Mouse (Mus musculus) CH12F3 (cell line): ENCODE results near the gene Msi2.

Experiments used
- in situ Hi-C: fragments of 300-500 bp; cut with MboI; formaldehyde crosslinking; loops from 2 replicates; pipeline ENCODE4 v1.14.3; 2020; ENCODE audit warnings: low sequenced_read_pairs

Gene Msi2

GRCm38 (mm10) chr11:88574575-88575360 is 143.5 kb downstream of the Msi2 start:
- in situ Hi-C loops = no loop called here

- in situ Hi-C loops = no loop called here
These were observed 145.3 kb downstream of the Msi2 start for GRCm38 (mm10) chr11:88573013-88573412.

- in situ Hi-C loops = no loop called here
These were observed 145.9 kb downstream of the Msi2 start for GRCm38 (mm10) chr11:88572461-88572860.

- in situ Hi-C loops = no loop called here
These were observed 147.6 kb downstream of the Msi2 start for GRCm38 (mm10) chr11:88570715-88571202.

GRCm38 (mm10) chr11:88566613-88567606 is 151.4 kb downstream of the Msi2 start:
- in situ Hi-C loops = no loop called here

- in situ Hi-C loops = no loop called here
These were observed 153.5 kb downstream of the Msi2 start for GRCm38 (mm10) chr11:88564810-88565209.

- in situ Hi-C loops = no loop called here
These were observed 153.9 kb downstream of the Msi2 start for GRCm38 (mm10) chr11:88564363-88564762.

- in situ Hi-C loops = no loop called here
These were observed 157.1 kb downstream of the Msi2 start for GRCm38 (mm10) chr11:88561191-88561590.

- in situ Hi-C loops = no loop called here
These were observed 157.7 kb downstream of the Msi2 start for GRCm38 (mm10) chr11:88560634-88561033.

- in situ Hi-C loops = no loop called here
These were observed 158.8 kb downstream of the Msi2 start for GRCm38 (mm10) chr11:88559365-88559970.

- in situ Hi-C loops = no loop called here
These were observed 159.6 kb downstream of the Msi2 start for GRCm38 (mm10) chr11:88558731-88559130.

- in situ Hi-C loops = no loop called here
These were observed 160.3 kb downstream of the Msi2 start for GRCm38 (mm10) chr11:88557828-88558580.

- in situ Hi-C loops = no loop called here
These were observed 161.1 kb downstream of the Msi2 start for GRCm38 (mm10) chr11:88557116-88557768.

GRCm38 (mm10) chr11:88555902-88556549 is 162.3 kb downstream of the Msi2 start:
- in situ Hi-C loops = no loop called here

GRCm38 (mm10) chr11:88555232-88555818 is 163.0 kb downstream of the Msi2 start:
- in situ Hi-C loops = no loop called here

- in situ Hi-C loops = no loop called here
These were observed 164.6 kb downstream of the Msi2 start for GRCm38 (mm10) chr11:88553521-88554310.

GRCm38 (mm10) chr11:88552987-88553386 is 165.3 kb downstream of the Msi2 start:
- in situ Hi-C loops = no loop called here

GRCm38 (mm10) chr11:88552385-88552784 is 165.9 kb downstream of the Msi2 start:
- in situ Hi-C loops = no loop called here
